Mouse (Mus musculus) forebrain, postnatal 0 days (tissue): Measurements from ENCODE around the gene Bnipl. TPM values are rescaled to one million over a fixed set of nuclear protein-coding genes. Genes with fewer than 3 reads are reported as not detected.
A peak's percentile ranks its signal among the peaks of the same experiment; 100 is the strongest.
"Not testable (repeated sequence)": the region's sequence is repeated elsewhere in the genome, so short reads cannot be mapped to it uniquely, and the experiment has no call there.

Source experiments
- ATAC-seq: fragments of 200-750 bp; cut with Nextera tagmentation; 2 replicates; pipeline ENCODE4 v1.8.0; 2017; ENCODE audit warnings: mild to moderate bottlenecking, moderate library complexity
- DNase-seq: peaks from one replicate; pipeline ENCODE4 v3.0.0-alpha.2; 2015
- H3K27ac ChIP-seq: fragments of 300-500 bp; sonication (generic); 2 replicates; pipeline ENCODE4 v1.5.1; 2014; ENCODE audit warnings: low read depth, mild to moderate bottlenecking, antibody characterized with exemption, low read length, moderate library complexity, mixed read lengths
- H3K27me3 ChIP-seq: fragments of 300-500 bp; sonication (generic); 2 replicates; pipeline ENCODE4 v1.6.1; 2014; ENCODE audit warnings: mild to moderate bottlenecking, low read length, mixed read lengths; ENCODE audit not compliant: insufficient read depth
- H3K36me3 ChIP-seq: fragments of 300-500 bp; sonication (generic); 2 replicates; pipeline ENCODE4 v1.6.1; 2014; ENCODE audit warnings: mild to moderate bottlenecking, moderate library complexity; ENCODE audit not compliant: insufficient read depth
- H3K4me1 ChIP-seq: fragments of 300-500 bp; sonication (generic); 2 replicates; pipeline ENCODE4 v1.6.1; 2014; ENCODE audit warnings: antibody characterized with exemption; ENCODE audit not compliant: insufficient read depth
- H3K4me2 ChIP-seq: fragments of 300-500 bp; sonication (generic); 2 replicates; pipeline ENCODE4 v1.6.1; 2014; ENCODE audit warnings: low read depth, mild to moderate bottlenecking, moderate library complexity
- H3K4me3 ChIP-seq: fragments of 300-500 bp; sonication (generic); 2 replicates; pipeline ENCODE4 v1.5.1; 2014; ENCODE audit warnings: low read depth, low read length, mixed read lengths
- H3K9ac ChIP-seq: fragments of 300-500 bp; sonication (generic); 2 replicates; pipeline ENCODE4 v1.6.1; 2014; ENCODE audit warnings: mild to moderate bottlenecking
- H3K9me3 ChIP-seq: fragments of 300-500 bp; sonication (generic); 2 replicates; pipeline ENCODE4 v1.6.1; 2016; ENCODE audit warnings: low read length
- CTCF ChIP-seq: sonication (generic); IDR thresholded peaks from 2 replicates; pipeline ENCODE4 v1.5.1; 2016; ENCODE audit warnings: antibody characterized with exemption, control low read depth, low read depth
- WGBS: fragments of 180-500 bp; shearing (Covaris S2); extraction: QIAGEN DNeasy Blood & Tissue Kit; methylation state at CpG from one replicate; pipeline ENCODE4 v1.1.7; 2014; 5-methylcytosine and 5-hydroxymethylcytosine counted together
- polyA plus RNA-seq: library from polyadenylated mRNA; unstranded; fragments of >200 nt; fragmentation: Nextera tagmentation; extraction: Ambion mirVana; gene quantifications from 2 replicates; pipeline ENCODE4 v1.2.1, GENCODE M21; 2015
- total RNA-seq: library from RNA; depleted of rRNA; stranded (reverse); fragments of >200 nt; gene quantifications from 2 replicates; pipeline ENCODE4 v1.2.3, GENCODE M21; 2014

Bnipl gene
- total and polyA plus RNA-seq, 2 experiments from 2014 or later, result 0.33 TPM; not detected in 1

DNA sequence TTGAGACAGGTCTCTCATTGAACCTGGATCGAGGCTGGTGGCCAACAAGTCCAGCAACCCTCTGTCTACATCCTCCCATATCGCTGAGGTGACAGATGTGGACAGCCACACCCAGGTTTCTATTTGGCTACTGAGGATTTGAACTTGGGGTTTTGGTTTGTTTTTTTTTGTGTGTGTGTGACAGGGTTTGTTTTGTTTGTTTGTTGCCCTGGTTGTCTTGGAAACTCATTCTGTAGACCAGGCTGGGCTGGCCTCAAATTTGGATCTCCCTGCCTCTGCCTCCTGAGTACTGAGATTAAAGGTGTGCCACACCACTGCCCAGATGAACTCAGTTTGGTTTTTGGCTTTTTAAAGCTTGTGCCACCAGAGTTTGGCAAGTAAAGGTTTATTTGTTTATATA, 28.0 kb downstream of the Bnipl start:
- Histone ChIP-seq H3K4me2 (no peak overlapping the region), H3K9ac (no peak overlapping the region), H3K9me3 (no peaks in the 10 kb centered on the region), H3K4me1 (peaks cover 16% of the 10 kb centered on the region), H3K27ac (no peak overlapping the region), H3K4me3 (no peak overlapping the region), H3K27me3 (no peaks in the 10 kb centered on the region), H3K36me3 (peaks cover 47% of the 10 kb centered on the region)
- 96% methylated on average over 2 of the region's 2 CpGs for WGBS
- DNase-seq (no peak), ATAC-seq (no peak)
- no peak for TF ChIP-seq CTCF

- Histone ChIP-seq H3K27ac (peak overlapping the region; percentile 96; the same call in 1 of the 2 replicates), H3K27me3 (no peaks in the 10 kb centered on the region), H3K4me3 (0 out of 2 replicates have a peak overlapping the region, but pooled peaks have one; percentile 73), H3K4me1 (peaks cover 6% of the 10 kb centered on the region; the same call in 1 of the 2 replicates), H3K9ac (peak overlapping the region; percentile 83; the same call in 1 of the 2 replicates), H3K4me2 (peak overlapping the region; percentile 74), H3K36me3 (peaks cover 40% of the 10 kb centered on the region), H3K9me3 (no peaks in the 10 kb centered on the region)
- no peak for TF ChIP-seq CTCF
- no peak for ATAC-seq
- no peak for DNase-seq
- 83% methylated on average over 6 of the region's 6 CpGs for WGBS
These were observed 32.4 kb downstream of the Bnipl start for GRCm38 (mm10) chr3:95218466-95219137.

- Histone ChIP-seq H3K4me1 (peaks cover 6% of the 10 kb centered on the region; the same call in 1 of the 2 replicates), H3K9ac (peak within 1 kb of the TSS; percentile 83), H3K4me3 (peak within 1 kb of the TSS; percentile 73), H3K27ac (peak within 1 kb of the TSS; percentile 96), H3K27me3 (no peaks in the 10 kb centered on the region), H3K4me2 (peak within 1 kb of the TSS; percentile 74), H3K36me3 (peaks cover 35% of the 10 kb centered on the region), H3K9me3 (no peaks in the 10 kb centered on the region)
- peak; percentile 77 for TF ChIP-seq CTCF
- peak; percentile 84 for ATAC-seq
- WGBS, result under 1% methylated on average over 56 of the region's 56 CpGs
- DNase-seq, result peak; percentile 93
These were observed 33.5 kb downstream of the Bnipl start, which contains the start of gene Gabpb2 for GRCm38 (mm10) chr3:95217255-95218134. Gene Gabpb2, minus strand, starts transcription at chr3:95217916.

DNA sequence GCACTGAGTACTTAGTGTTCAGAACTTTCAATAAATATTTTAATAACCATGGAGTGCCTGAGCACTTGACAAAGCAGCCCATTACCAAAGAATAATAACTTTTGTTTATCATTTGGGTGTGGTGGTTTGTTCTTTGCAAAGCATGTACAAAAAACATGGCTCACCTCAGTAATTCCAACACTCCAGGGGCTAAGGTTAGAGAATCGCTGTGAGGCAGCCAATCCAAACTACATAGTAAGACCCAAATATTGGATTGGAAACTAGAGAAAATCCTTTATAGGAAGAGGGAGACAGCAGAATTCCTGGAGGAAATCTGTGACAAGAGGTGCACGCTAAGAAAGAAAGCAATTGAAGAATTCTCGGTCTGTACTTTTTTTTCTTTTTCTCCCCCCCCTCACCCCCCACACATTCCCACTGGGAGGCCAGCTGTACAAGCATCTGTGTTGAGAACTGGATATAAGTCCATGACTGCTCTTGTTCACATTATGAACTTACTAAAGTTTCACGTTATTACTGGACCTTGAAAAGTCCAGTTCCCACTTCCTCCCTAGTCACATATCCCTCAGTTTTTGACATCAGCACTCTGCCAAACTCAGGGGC, 34.2 kb downstream of the Bnipl start:
- no peak for TF ChIP-seq CTCF
- Histone ChIP-seq H3K36me3 (peaks cover 35% of the 10 kb centered on the region), H3K9me3 (no peaks in the 10 kb centered on the region), H3K27me3 (no peaks in the 10 kb centered on the region), H3K4me1 (peaks cover 6% of the 10 kb centered on the region; the same call in 1 of the 2 replicates), H3K27ac (peak overlapping the region; percentile 96), H3K4me3 (peak overlapping the region; percentile 73), H3K9ac (peak overlapping the region; percentile 83), H3K4me2 (peak overlapping the region; percentile 74)
- WGBS, result 18% methylated on average over 4 of the region's 4 CpGs
- DNase-seq (no peak), ATAC-seq (peak; percentile 8; the same call in 1 of the 2 replicates)

DNA sequence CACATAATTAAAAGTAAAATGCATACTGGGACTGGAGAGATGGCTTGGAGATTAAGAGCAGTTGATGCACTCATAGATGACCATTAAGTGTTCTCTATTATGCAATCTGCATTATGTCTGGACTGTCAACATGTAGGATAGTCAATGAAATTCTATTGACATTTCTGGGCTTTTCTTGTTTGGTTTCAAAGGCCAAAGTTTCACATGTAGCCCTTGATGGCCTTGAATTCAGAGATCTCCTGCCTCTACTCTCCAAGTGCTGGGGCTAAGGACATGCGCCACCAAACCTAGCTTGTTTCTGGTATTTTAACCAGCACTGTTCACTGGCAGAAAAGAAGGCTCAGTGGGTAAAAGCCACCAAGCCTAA, 37.4 kb downstream of the Bnipl start:
- 100% methylated on average over 1 of the region's 1 CpGs for WGBS
- H3K27me3 ChIP-seq, result no peaks in the 10 kb centered on the region
- no peak overlapping the region for H3K4me3 ChIP-seq
- no peak for ATAC-seq
- H3K27ac ChIP-seq, result no peak overlapping the region
- no peak overlapping the region for H3K9ac ChIP-seq
- no peak overlapping the region for H3K4me2 ChIP-seq
- no peaks in the 10 kb centered on the region for H3K9me3 ChIP-seq
- no peak for DNase-seq
- H3K36me3 ChIP-seq, result peaks cover 11% of the 10 kb centered on the region
- peaks cover 6% of the 10 kb centered on the region; the same call in 1 of the 2 replicates for H3K4me1 ChIP-seq
- no peak for TF ChIP-seq CTCF

DNA sequence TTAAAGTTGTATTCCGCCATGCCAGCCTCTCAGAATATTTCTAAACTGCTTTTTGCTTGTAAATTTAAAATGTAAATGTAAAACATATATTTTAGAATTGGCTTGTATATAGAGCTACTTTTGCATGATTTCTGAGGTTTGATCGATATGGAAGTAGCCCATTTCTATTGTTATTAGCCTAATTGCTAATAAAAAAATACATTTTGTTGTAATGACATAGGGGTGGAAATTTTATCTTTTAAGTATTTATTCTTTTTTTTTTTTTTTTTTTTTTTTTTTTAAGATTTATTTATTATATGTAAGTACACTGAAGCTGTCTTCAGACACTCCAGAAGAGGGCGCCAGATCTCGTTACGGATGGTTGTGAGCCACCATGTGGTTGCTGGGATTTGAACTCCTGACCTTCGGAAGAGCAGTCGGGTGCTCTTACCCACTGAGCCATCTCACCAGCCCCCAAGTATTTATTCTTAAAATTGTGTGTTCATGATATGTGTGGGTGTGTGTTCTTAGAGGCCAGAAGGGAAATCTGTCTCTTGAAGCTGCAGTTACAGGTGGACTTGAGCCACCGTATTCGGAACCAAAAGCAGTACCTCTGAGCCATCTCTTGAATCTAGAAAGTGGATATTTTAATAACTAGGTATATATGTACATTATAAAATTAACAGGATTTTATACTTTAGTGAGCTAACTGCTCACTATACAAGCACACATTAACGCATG, 37.9 kb downstream of the Bnipl start:
- 93% methylated on average over 7 of the region's 10 CpGs for WGBS
- not testable (repeated sequence) for H3K27ac ChIP-seq, H3K4me2 ChIP-seq, H3K9ac ChIP-seq, ATAC-seq, H3K27me3 ChIP-seq, H3K4me1 ChIP-seq, H3K9me3 ChIP-seq, H3K36me3 ChIP-seq, H3K4me3 ChIP-seq, DNase-seq
